ENCODE assay signal across 13 mouse cellular contexts in genomic region chr12:85963160-85963559, GRCm38 (mm10).
DNase-seq lines count a peak whose midpoint lies in the region; ATAC-seq and TF ChIP-seq lines count a peak whose summit lies in the region.
"Had no signal": no experiment of that assay in that cellular context is flagged by ENCODE, and none has a peak within 500 bp of the region (broad histone marks: within the 10 kb centered on the region; RNA-seq: fewer than 3 reads in every experiment).

No protein-coding gene starts in this region.

- 0 out of 2 replicates have a peak, but pooled peaks cover 5% of the 10 kb centered on the region for H3K4me1 ChIP-seq in forebrain, embryonic 12.5 days
- peaks cover 10% of the 10 kb centered on the region for H3K4me1 ChIP-seq in forebrain, embryonic 10.5 days
- H3K4me1 ChIP-seq in kidney, embryonic 15.5 days: peaks cover 37% of the 10 kb centered on the region
- H3K4me1 ChIP-seq in spleen, adult 2 months (ENCODE audit: control insufficient read depth, insufficient read depth, insufficient read length): peaks cover 26% of the 10 kb centered on the region; the same call in 1 of the 2 replicates
- H3K4me1 ChIP-seq in hindbrain, embryonic 11.5 days (replicated peaks; ENCODE audit: control insufficient read depth, insufficient read depth, low read length): no peaks in the 10 kb centered on the region

- H3K36me3 ChIP-seq in forebrain, embryonic 12.5 days (replicated peaks): peaks cover 5% of the 10 kb centered on the region; the same call in 1 of the 2 replicates
- H3K36me3 ChIP-seq in forebrain, embryonic 10.5 days (replicated peaks): peaks cover 12% of the 10 kb centered on the region
- H3K36me3 ChIP-seq in kidney, embryonic 15.5 days: no peaks in the 10 kb centered on the region
- no peaks in the 10 kb centered on the region for H3K36me3 ChIP-seq in spleen, adult 2 months (ENCODE audit: control insufficient read depth, insufficient read depth, low read length)
- H3K36me3 ChIP-seq in hindbrain, embryonic 11.5 days (ENCODE audit: control insufficient read depth, insufficient read depth, low read length): no peaks in the 10 kb centered on the region

- H3K4me3 ChIP-seq in forebrain, embryonic 12.5 days (replicated peaks): no peak overlapping the region
- H3K4me3 ChIP-seq in forebrain, embryonic 10.5 days: no peak overlapping the region
- no peak overlapping the region for H3K4me3 ChIP-seq in kidney, embryonic 15.5 days (replicated peaks)
- H3K4me3 ChIP-seq in spleen, adult 2 months (ENCODE audit: extremely low read depth, insufficient read depth, insufficient read length): no peak overlapping the region
- H3K4me3 ChIP-seq in hindbrain, embryonic 11.5 days (ENCODE audit: low read depth, low read length): no peak overlapping the region
- H3K4me3 ChIP-seq: erythroblast, embryonic 14.5 days; liver, embryonic 15.5 days had no signal

- H3K9me3 ChIP-seq in forebrain, embryonic 12.5 days: no peaks in the 10 kb centered on the region
- no peaks in the 10 kb centered on the region for H3K9me3 ChIP-seq in forebrain, embryonic 10.5 days
- H3K9me3 ChIP-seq in kidney, embryonic 15.5 days (replicated peaks): no peaks in the 10 kb centered on the region
- H3K9me3 ChIP-seq in hindbrain, embryonic 11.5 days (ENCODE audit: control insufficient read depth, low read length): no peaks in the 10 kb centered on the region
- H3K9me3 ChIP-seq: liver, embryonic 15.5 days had no signal

- TF ChIP-seq POLR2A in spleen, adult 2 months (IDR thresholded peaks at IDR 0.05; ENCODE audit: low read depth, low read length): no peak

- H3K4me2 ChIP-seq in forebrain, embryonic 12.5 days: no peak overlapping the region
- no peak overlapping the region for H3K4me2 ChIP-seq in kidney, embryonic 15.5 days
- H3K4me2 ChIP-seq in hindbrain, embryonic 11.5 days (replicated peaks; ENCODE audit: low read depth, low read length): no peak overlapping the region
- H3K4me2 ChIP-seq: liver, embryonic 15.5 days; midbrain, embryonic 11.5 days had no signal

- TF ChIP-seq CTCF in spleen, adult 2 months (IDR thresholded peaks at IDR 0.05; ENCODE audit: extremely low read depth, insufficient read depth, insufficient read length, insufficient replicate concordance): no peak

- no peak for ATAC-seq in forebrain, embryonic 12.5 days (ENCODE audit: low FRiP score)
- ATAC-seq in kidney, embryonic 15.5 days (replicated peaks; ENCODE audit: low FRiP score): 0 out of 2 replicates have a peak, but pooled peaks have one; percentile 42
- no peak for ATAC-seq in hindbrain, embryonic 11.5 days (ENCODE audit: low FRiP score)

- H3K27me3 ChIP-seq in forebrain, embryonic 12.5 days: no peaks in the 10 kb centered on the region
- no peaks in the 10 kb centered on the region for H3K27me3 ChIP-seq in forebrain, embryonic 10.5 days (ENCODE audit: poor library complexity, severe bottlenecking)
- H3K27me3 ChIP-seq in kidney, embryonic 15.5 days: no peaks in the 10 kb centered on the region
- no peaks in the 10 kb centered on the region for H3K27me3 ChIP-seq in spleen, adult 2 months (ENCODE audit: control insufficient read depth, insufficient read depth, low read length)
- no peaks in the 10 kb centered on the region for H3K27me3 ChIP-seq in hindbrain, embryonic 11.5 days (ENCODE audit: control insufficient read depth, insufficient read depth, low read length)
- H3K27me3 ChIP-seq: liver, embryonic 15.5 days had no signal

- no peak for DNase-seq in forebrain, embryonic 10.5 days (ENCODE audit: extremely low spot score, low spot score)
- DNase-seq in kidney, postnatal 14 days: no peak
- DNase-seq in spleen, adult 2 months (ENCODE audit: low read depth in 1 of 2, low spot score in 2 of 2): no peak
- DNase-seq in spleen, postnatal 14 days (ENCODE audit: low spot score in 2 of 2): no peak
- DNase-seq in hindbrain, embryonic 11.5 days (ENCODE audit: low spot score): no peak
- DNase-seq in frontal cortex, postnatal 36 days (ENCODE audit: low spot score in 2 of 2): no peak
- DNase-seq: cerebellum, adult 11 months; retina, postnatal 1 day had no signal

- 79% methylated on average over 2 of the region's 2 CpGs for WGBS in forebrain, embryonic 12.5 days
- WGBS in forebrain, embryonic 10.5 days: 90% methylated on average over 2 of the region's 2 CpGs
- WGBS in kidney, embryonic 15.5 days: 69% methylated on average over 2 of the region's 2 CpGs
- 82% methylated on average over 2 of the region's 2 CpGs for WGBS in spleen, adult 2 months
- WGBS in hindbrain, embryonic 11.5 days: 87% methylated on average over 2 of the region's 2 CpGs

- H3K27ac ChIP-seq in forebrain, embryonic 12.5 days: 0 out of 2 replicates have a peak overlapping the region, but pooled peaks have one; percentile 36
- H3K27ac ChIP-seq in forebrain, embryonic 10.5 days: no peak overlapping the region
- peak overlapping the region; percentile 48; the same call in 1 of the 2 replicates for H3K27ac ChIP-seq in kidney, embryonic 15.5 days
- peak overlapping the region; percentile 77 for H3K27ac ChIP-seq in spleen, adult 2 months (ENCODE audit: insufficient read depth, low read length)
- no peak overlapping the region for H3K27ac ChIP-seq in hindbrain, embryonic 11.5 days (ENCODE audit: low read depth, low read length)
- H3K27ac ChIP-seq: liver, embryonic 15.5 days had no signal

- no peak overlapping the region for H3K9ac ChIP-seq in forebrain, embryonic 12.5 days
- H3K9ac ChIP-seq in kidney, embryonic 15.5 days: no peak overlapping the region
- H3K9ac ChIP-seq in hindbrain, embryonic 11.5 days (ENCODE audit: low read depth, low read length): no peak overlapping the region
- H3K9ac ChIP-seq: liver, embryonic 15.5 days had no signal

Comparison
In these comparisons a context has a peak if more than half of its experiments do, and no peak if none do; other contexts are left out.
1. H3K27ac ChIP-seq: peak in forebrain, embryonic 12.5 days (single experiment), kidney, embryonic 15.5 days (single experiment) and spleen, adult 2 months (single experiment); none in forebrain, embryonic 10.5 days (single experiment) and hindbrain, embryonic 11.5 days (single experiment).